Mouse (Mus musculus) kidney, postnatal 25 days (tissue): ENCODE data around the gene Slc1a5.

Source experiments
- DNase-seq, 2 experiments: peaks; one replicate each; pipeline ENCODE4 v3.0.0; 2021; ENCODE audit warnings: mixed read lengths in 2 of 2

Gene Slc1a5

GRCm38 (mm10) chr7:16821091-16821490 lies 40.0 kb downstream of the Slc1a5 start:
- DNase-seq: no peak

GRCm38 (mm10) chr7:16821669-16822101 lies 40.5 kb downstream of the Slc1a5 start:
- DNase-seq: no peak

GRCm38 (mm10) chr7:16823734-16824133 lies 42.6 kb downstream of the Slc1a5 start:
- no peak for DNase-seq

DNA sequence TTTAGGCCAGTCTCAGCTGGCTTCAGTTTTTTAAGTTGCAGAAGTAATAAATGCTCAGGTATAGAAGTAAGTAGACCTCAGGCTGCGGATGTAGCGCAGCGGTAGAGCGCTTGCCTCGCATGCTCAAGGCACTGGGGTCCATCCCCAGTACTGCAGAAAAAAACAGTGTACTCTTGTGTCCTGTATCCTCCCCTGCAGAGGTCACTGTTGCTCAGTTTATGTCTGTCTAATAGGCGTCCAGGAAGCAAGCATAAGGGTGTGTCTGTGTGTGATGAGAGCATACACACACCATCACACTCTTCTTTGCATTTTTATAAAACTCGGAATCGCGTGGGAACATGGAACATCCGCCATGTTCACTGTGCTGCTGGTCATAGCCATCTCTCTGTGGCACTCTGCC lies 44.6 kb downstream of the Slc1a5 start:
- DNase-seq: peak in 1 of 2 experiments; percentile 52

DNA sequence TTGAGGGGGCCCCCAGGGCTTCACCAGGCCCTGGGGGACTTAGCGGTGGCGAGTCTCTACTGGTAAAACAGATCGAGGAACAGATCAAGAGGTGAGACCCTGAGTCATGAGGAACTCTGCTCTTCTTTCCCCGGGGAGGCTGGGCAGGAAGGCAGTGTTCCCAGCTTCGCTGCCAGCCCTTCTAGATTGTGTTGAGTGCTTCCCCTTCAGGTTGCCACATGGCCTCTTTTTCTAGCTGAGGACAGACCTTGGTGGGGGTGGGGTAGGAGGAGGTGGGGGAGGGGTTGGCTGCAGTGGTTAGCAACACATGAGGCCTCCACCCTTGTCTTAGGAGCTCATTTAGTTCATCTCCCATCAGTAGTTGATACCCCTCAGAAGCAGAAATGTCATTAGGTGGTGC lies 45.4 kb downstream of the Slc1a5 start:
- no peak for DNase-seq

GRCm38 (mm10) chr7:16827274-16827673 lies 46.1 kb downstream of the Slc1a5 start:
- no peak for DNase-seq

- DNase-seq: peak; percentile 29 to 64
These were observed 49.3 kb downstream of the Slc1a5 start for GRCm38 (mm10) chr7:16830449-16830848.

- no peak for DNase-seq
These were observed 57.0 kb downstream of the Slc1a5 start for GRCm38 (mm10) chr7:16837916-16838803.

GRCm38 (mm10) chr7:16838804-16839426 lies 57.8 kb downstream of the Slc1a5 start:
- no peak for DNase-seq

- DNase-seq: no peak
These were observed 58.4 kb downstream of the Slc1a5 start for GRCm38 (mm10) chr7:16839427-16840108.

- no peak for DNase-seq
These were observed 59.0 kb downstream of the Slc1a5 start for GRCm38 (mm10) chr7:16840109-16840491.

- DNase-seq: no peak
These were observed 59.9 kb downstream of the Slc1a5 start for GRCm38 (mm10) chr7:16841078-16841477.

GRCm38 (mm10) chr7:16841561-16842560 lies 60.7 kb downstream of the Slc1a5 start:
- no peak for DNase-seq

DNA sequence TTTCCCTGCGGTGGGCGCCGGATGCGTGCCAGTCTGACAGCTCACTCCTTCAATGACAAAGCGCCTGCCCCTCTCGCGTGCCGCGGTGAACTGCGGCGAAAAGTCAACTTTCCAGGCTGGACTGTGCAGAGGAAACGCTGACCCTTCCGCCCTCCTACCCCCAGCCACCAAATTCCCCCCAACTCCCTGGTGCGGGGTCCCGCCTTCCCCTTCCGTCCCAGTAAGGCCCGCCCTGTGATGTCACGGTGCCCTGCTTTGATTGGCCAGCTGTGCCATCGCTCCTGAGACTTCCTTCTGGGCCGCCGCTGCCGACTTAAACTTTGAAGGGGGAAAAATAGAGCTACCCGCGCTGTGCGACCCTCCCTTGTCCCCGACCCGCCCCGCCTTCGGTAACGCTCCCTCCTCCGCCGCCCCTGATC lies 61.5 kb downstream of the Slc1a5 start, which contains the start of gene Prkd2:
Gene Prkd2 (plus strand): TSS at position 258 of the 419 bp plus-strand sequence.
- DNase-seq: peak; percentile 95 to 96

DNA sequence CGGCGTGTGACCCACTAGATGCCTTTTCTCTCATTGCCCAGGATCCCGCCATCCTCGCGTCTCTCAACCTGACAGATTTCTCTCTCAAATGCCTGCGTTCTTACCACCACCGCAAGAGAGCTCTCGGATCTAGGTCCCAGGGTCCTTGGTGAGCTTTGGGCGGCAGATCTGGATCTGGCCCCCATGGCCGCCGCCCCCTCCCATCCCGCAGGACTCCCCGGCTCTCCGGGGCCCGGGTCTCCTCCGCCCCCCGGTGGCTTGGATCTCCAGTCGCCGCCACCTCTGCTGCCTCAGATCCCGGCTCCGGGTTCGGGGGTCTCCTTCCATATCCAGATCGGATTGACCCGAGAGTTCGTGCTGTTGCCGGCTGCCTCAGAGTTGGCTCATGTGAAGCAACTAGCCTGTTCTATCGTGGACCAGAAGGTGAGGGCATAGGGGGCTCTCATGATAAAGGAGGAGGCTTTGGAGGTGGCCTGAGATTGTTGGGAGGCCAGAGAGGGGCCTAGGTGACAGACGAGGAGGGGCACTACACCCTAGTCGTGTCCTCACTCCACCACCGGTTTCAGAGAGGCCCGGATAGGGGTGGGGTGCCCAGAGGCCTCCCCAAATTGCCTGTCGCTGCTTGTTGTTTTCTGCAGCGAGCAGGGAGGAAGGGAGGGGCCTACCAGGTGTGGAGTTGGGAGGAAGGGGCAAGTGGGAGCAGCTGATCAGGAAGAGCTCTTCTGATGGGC lies 62.5 kb downstream of the Slc1a5 start:
- DNase-seq: peak; percentile 29 to 69

GRCm38 (mm10) chr7:16844696-16845071 lies 63.5 kb downstream of the Slc1a5 start:
- peak in 1 of 2 experiments; percentile 25 for DNase-seq

DNA sequence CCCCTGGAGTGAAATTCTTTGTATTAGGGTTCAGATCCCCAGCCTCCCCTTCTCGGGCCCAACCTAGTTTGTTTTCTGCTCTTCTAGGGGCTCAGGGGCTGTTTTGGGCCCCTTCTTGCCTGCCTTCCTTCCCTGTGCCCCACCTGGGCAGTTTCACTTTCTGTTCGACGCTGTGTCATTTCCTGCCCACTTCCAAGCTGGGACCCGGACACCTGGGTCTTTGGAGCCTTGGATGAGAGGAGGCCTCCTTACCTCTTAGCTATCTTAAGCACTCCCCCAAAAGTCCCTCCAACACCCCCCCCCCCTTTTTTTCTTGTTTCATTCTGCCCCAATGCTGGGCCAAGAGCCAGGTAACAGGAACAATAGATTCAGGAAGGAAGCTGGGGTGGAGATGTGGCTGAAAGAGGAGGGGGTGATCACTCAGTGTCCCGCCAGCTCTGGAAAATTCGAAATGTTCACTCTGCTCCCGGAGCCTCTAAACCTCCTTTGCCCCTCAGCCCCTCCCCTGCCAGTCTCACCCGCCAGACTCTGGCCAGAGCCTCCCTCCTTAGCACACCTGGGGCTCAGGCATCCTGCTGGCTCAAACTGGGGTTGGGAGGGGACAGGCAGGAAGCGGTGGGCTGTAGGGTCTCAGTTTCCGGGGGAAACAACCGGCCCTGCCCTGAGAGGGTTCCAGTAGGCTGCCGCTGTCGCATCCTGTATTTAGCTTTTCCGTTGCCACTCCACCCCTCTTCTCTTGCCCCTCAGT lies 64.1 kb downstream of the Slc1a5 start:
- DNase-seq: peak; percentile 69 to 77

DNA sequence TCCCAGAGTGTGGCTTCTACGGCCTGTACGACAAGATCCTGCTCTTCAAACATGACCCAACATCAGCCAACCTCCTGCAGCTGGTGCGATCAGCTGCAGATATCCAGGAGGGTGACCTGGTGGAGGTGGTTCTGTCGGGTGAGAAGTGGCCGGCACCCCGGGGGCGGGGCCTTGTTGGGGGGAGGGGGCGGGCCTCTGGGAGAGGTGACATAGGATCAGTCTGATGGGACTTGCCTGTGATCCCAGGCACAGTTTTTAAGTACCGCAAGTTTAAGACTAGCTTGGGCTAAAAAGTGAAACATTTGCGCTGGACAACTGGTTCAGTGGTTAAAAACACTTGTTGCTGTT lies 64.7 kb downstream of the Slc1a5 start:
- no peak for DNase-seq

- no peak for DNase-seq
These were observed 65.6 kb downstream of the Slc1a5 start for GRCm38 (mm10) chr7:16846775-16847174.

- no peak for DNase-seq
These were observed 66.4 kb downstream of the Slc1a5 start for GRCm38 (mm10) chr7:16847507-16847906.
